Mouse (Mus musculus) thymus, postnatal 10 days (tissue): ENCODE results near the gene Ssbp1.

ENCODE experiments used
- DNase-seq, 2 experiments: peaks; one replicate each; pipeline ENCODE4 v3.0.0; 2021; ENCODE audit warnings: low spot score in 2 of 2

Ssbp1 gene

DNA sequence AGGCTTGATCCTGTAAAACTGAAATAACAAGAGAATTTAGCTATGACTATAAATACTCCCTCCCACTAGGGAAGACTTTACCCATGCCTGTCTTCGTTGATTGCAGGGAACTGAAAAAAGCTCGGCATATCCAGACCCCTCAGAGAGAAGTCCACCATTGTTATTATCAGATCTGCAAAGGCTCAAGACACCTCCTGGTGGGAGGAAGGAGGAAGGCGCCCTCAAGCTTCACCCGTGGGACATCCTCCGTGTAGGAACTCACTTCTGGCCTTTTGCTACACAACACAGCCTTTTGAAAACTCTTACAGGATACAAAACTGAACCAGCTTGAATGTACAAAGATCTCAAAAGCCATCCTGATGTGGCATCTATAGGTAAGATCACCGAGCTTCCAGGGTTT is 5.4 kb upstream of the Ssbp1 start:
- peak in 1 of 2 experiments; percentile 9 for DNase-seq

DNA sequence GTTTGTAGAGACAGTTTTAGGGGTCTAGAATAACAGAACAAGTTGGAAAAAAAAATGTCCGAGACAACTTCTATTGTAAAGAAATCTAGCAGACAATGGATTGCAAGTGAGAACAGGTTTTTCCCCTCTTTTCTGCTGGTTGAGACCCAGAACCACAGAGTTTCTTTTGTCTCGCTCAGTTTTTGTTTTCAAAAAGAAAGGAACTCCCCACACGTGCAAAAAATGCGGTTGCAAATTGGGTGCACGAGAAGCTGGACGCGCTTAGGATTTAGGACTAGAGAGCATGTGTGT is 513 bp downstream of the Ssbp1 start:
- no peak for DNase-seq

DNA sequence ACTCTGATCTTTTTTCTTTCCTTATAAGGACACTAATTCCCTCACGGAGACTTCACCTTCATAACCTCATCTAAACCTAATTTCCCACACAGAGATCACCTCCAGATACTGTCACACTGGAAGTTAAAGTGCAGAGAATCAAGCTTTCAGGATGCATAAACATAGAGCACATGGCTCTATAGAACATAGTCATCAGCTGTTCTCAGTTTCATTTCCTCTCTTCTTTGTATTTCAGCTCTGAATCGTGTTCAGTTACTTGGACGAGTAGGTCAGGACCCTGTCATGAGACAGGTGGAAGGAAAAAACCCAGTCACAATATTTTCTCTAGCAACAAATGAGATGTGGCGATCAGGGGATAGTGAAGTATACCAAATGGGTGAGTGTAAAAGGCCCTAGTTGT is 5.0 kb downstream of the Ssbp1 start:
- DNase-seq, result no peak

DNA sequence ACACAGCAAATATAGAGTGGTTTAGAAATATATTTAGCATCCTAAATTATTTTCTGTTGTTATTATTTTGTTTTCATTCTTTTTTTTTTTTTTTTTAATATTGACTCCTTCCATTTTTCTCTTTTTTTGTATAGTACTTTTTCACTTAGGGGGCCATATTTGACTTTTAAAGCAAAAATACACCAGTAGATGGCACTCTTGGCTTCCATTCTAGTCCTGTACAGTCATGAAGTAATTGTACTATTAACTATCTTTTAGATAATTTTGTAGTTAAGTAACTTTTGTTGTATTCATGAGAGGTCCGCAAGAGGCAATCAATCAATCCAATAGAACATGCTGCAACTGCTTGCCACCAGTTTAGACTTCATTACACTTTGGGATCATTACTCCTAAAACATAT is 8.6 kb downstream of the Ssbp1 start:
- no peak for DNase-seq

DNA sequence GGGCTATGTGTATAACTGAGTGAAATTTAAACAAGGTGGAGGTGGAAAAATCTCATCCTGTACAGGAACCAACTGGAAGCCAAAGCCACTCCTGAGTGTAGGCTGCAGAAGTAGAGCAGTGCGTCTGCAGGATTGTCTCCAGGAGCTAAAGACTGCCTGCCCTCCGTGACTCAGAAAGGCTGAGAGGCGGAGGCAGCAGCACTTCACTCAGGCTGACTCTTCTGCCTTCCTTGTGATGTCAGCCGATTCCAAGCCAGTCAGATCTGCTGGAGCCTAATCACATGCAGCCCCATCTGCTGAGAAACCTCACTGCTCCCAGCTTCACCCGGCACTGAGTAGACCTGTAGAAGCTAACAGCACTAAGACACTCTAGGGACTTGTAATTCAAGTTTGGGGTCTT is 11.2 kb downstream of the Ssbp1 start:
- no peak for DNase-seq

DNA sequence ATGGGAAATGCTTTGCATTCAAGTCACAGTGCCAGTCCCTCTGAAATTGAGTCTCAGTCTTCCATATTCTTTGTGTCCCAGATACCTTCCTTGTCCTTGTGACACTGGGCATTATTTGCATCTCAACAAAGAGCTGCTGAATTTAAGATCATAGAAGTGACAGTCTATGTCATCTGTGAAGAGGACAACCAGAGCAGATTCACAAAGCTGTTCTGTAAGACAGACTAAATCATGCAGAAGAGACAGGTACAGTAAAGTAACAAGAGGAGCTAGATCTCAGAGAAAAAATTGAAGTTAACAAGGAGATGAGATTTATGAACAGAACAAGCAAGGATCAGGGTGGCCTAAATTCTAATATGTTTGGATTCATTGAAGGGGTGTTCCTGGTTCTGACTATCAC is 19.8 kb downstream of the Ssbp1 start, which contains the start of gene Tas2r137:
Tas2r137 (plus strand) TSS at position 301 of the 400 bp plus-strand sequence.
- DNase-seq, result no peak

DNA sequence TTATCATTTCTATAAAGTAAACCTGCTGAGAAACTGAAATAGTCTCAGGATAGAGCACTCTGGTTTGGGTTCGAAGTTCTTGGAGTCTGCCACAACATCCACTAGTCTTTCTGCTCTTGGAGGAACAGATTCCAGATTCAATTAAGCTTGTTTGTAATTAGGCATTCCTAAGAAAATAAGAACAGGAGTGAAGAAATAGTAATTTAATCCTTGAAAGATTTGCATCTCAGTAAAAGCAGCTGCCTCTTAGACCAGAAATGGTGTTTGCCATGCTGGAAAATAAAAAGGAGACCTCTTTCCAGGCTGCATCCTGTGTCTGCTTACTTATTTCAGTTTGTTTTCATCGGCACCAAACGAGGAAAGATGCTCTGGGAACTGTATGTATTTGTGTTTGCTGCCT is 22.1 kb downstream of the Ssbp1 start, which contains the start of gene Tas2r108:
Tas2r108 (plus strand) TSS at position 301 of the 400 bp plus-strand sequence.
- DNase-seq, result no peak

DNA sequence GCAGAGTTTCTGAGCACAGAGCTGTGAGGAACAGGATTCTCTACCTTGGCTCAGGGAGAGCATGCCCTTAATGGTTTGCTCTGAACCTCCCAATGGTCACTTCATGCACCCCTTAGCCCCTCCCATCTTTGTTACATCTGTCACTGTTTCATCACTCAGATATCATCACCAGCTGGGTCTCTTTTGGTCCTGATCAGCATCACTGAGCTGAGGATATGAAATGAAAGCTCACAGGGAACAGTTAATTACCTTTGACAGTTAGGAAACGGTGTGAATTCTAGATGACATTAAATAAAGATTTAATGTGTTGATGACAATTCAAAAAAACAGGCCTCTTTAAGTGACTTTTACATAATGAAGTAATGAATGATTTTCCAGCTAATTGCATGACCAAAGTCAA is 48.3 kb downstream of the Ssbp1 start, which contains the start of gene Prss37:
Prss37 (minus strand) TSS at position 101 of the 400 bp plus-strand sequence.
- no peak for DNase-seq
